Mouse (Mus musculus): ENCODE measurements around the gene Smoc1.

GRCm38 (mm10) chr12:81104546-81104945 lies 77.9 kb downstream of the Smoc1 start:
- no peak for TF ChIP-seq CTCF (IDR thresholded peaks at IDR 0.05)
- no peak for TF ChIP-seq POLR2A (IDR thresholded peaks at IDR 0.05; ENCODE audit: insufficient read depth, low read depth, low read length)
